Mouse (Mus musculus): Measurements from ENCODE around the gene Olfr986. TPM values are rescaled to one million over a fixed set of nuclear protein-coding genes. Genes with fewer than 3 reads are reported as not detected.

Olfr986 gene
- polyA plus RNA-seq (2014; fragmentation: Illumina TruSeq; extraction: RNeasy Lipid Tissue Mini Kit (QIAGEN cat#74804); ENCODE audit: low read depth, low replicate concordance): not detected

GRCm38 (mm10) chr9:40180620-40181019 is at the start of gene Olfr986:
Gene Olfr986, plus strand, starts transcription at chr9:40180920.

GRCm38 (mm10) chr9:40192098-40193038 is 11.6 kb downstream of the Olfr986 start, which contains the start of gene Zfp202:
Gene Zfp202, plus strand, starts transcription at chr9:40192316.

Other genes with a start within 250 kb of the Olfr986 start
- gene Olfr974, start 243.4 kb upstream of the Olfr986 start, polyA plus RNA-seq (2014; fragmentation: Illumina TruSeq; extraction: RNeasy Lipid Tissue Mini Kit (QIAGEN cat#74804); ENCODE audit: low read depth, low replicate concordance): not detected
- not detected for gene Olfr975, start 228.9 kb upstream of the Olfr986 start, polyA plus RNA-seq (2014; fragmentation: Illumina TruSeq; extraction: RNeasy Lipid Tissue Mini Kit (QIAGEN cat#74804); ENCODE audit: low read depth, low replicate concordance)
- gene Olfr976, start 219.8 kb upstream of the Olfr986 start, polyA plus RNA-seq (2014; fragmentation: Illumina TruSeq; extraction: RNeasy Lipid Tissue Mini Kit (QIAGEN cat#74804); ENCODE audit: low read depth, low replicate concordance): not detected
- gene Olfr978, start 188.8 kb upstream of the Olfr986 start, polyA plus RNA-seq (2014; fragmentation: Illumina TruSeq; extraction: RNeasy Lipid Tissue Mini Kit (QIAGEN cat#74804); ENCODE audit: low read depth, low replicate concordance): not detected
- gene Olfr979, start 177.5 kb upstream of the Olfr986 start, polyA plus RNA-seq (2014; fragmentation: Illumina TruSeq; extraction: RNeasy Lipid Tissue Mini Kit (QIAGEN cat#74804); ENCODE audit: low read depth, low replicate concordance): not detected
- not detected for gene Olfr980, start 171.3 kb upstream of the Olfr986 start, polyA plus RNA-seq (2014; fragmentation: Illumina TruSeq; extraction: RNeasy Lipid Tissue Mini Kit (QIAGEN cat#74804); ENCODE audit: low read depth, low replicate concordance)
- not detected for gene Olfr981, start 159.5 kb upstream of the Olfr986 start, polyA plus RNA-seq (2014; fragmentation: Illumina TruSeq; extraction: RNeasy Lipid Tissue Mini Kit (QIAGEN cat#74804); ENCODE audit: low read depth, low replicate concordance)
- gene Olfr982, start 107.1 kb upstream of the Olfr986 start, polyA plus RNA-seq (2014; fragmentation: Illumina TruSeq; extraction: RNeasy Lipid Tissue Mini Kit (QIAGEN cat#74804); ENCODE audit: low read depth, low replicate concordance): not detected
- not detected for gene Olfr983, start 87.3 kb upstream of the Olfr986 start, polyA plus RNA-seq (2014; fragmentation: Illumina TruSeq; extraction: RNeasy Lipid Tissue Mini Kit (QIAGEN cat#74804); ENCODE audit: low read depth, low replicate concordance)
- not detected for gene Olfr984, start 66.7 kb upstream of the Olfr986 start, polyA plus RNA-seq (2014; fragmentation: Illumina TruSeq; extraction: RNeasy Lipid Tissue Mini Kit (QIAGEN cat#74804); ENCODE audit: low read depth, low replicate concordance)
- not detected for gene Olfr985, start 50.7 kb upstream of the Olfr986 start, polyA plus RNA-seq (2014; fragmentation: Illumina TruSeq; extraction: RNeasy Lipid Tissue Mini Kit (QIAGEN cat#74804); ENCODE audit: low read depth, low replicate concordance)
- gene Tmem225, start 32.8 kb upstream of the Olfr986 start, polyA plus RNA-seq (2014; fragmentation: Illumina TruSeq; extraction: RNeasy Lipid Tissue Mini Kit (QIAGEN cat#74804); ENCODE audit: low read depth, low replicate concordance): not detected
- 3.2 TPM for gene Zfp202, start 11.4 kb downstream of the Olfr986 start, polyA plus RNA-seq (2014; fragmentation: Illumina TruSeq; extraction: RNeasy Lipid Tissue Mini Kit (QIAGEN cat#74804); ENCODE audit: low read depth, low replicate concordance)
- gene Scn3b, start 88.3 kb downstream of the Olfr986 start, polyA plus RNA-seq (2014; fragmentation: Illumina TruSeq; extraction: RNeasy Lipid Tissue Mini Kit (QIAGEN cat#74804); ENCODE audit: low read depth, low replicate concordance): not detected